Mouse (Mus musculus) bone marrow macrophage, adult 2 months (primary cell): ENCODE data around the gene Cipc. TPM values are rescaled to one million over a fixed set of nuclear protein-coding genes. Genes with fewer than 3 reads are reported as not detected.

Experiments
- H3K27ac ChIP-seq: 2 replicates; pipeline ENCODE4 v1.5.1; 2012; ENCODE audit warnings: low read depth, low read length; ENCODE audit not compliant: insufficient read depth
- H3K4me1 ChIP-seq: 2 replicates; pipeline ENCODE4 v1.6.1; 2012; ENCODE audit warnings: low read length; ENCODE audit not compliant: control insufficient read depth, insufficient read depth
- H3K4me3 ChIP-seq: 2 replicates; pipeline ENCODE4 v1.5.1; 2012; ENCODE audit warnings: mild to moderate bottlenecking, low read length, moderate library complexity; ENCODE audit not compliant: insufficient read depth
- CTCF ChIP-seq: IDR thresholded peaks from 2 replicates; pipeline ENCODE4 v1.5.1; 2012; ENCODE audit warnings: low read depth, mild to moderate bottlenecking, low read length, moderate library complexity
- POLR2A ChIP-seq: IDR thresholded peaks from 2 replicates; pipeline ENCODE4 v1.6.1; 2012; ENCODE audit warnings: mild to moderate bottlenecking, low read depth, low read length, borderline replicate concordance
- polyA plus RNA-seq: library from polyadenylated mRNA; stranded (reverse); fragments of >200 nt; gene quantifications from 2 replicates; pipeline ENCODE4 v1.2.4, GENCODE M21; 2012; ENCODE audit not compliant: missing spikeins, insufficient read depth, insufficient read length

Gene Cipc
- polyA plus RNA-seq, 1 experiment = 23.0 TPM

DNA sequence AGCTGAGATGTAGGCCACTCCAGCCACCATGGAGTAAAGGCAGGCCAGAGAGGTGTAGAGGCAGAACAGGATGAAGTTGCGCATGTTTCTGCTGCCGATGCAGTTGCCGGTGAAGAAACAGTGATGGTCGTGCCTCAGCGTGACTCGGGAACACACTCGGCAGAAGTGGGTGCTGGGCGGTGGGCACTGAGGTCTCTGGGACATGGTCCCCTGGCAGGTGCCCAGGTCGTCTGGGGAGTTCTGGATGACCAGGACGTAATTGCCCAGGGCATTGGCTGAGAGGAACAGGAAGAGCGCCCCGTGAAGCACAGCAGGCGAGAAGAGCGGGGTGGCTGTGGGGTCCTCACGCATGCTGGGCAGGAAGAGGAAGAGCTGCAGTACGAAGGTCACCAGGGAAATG, 41.4 kb downstream of the Cipc start:
- Histone ChIP-seq H3K27ac (no peak overlapping the region), H3K4me3 (no peak overlapping the region), H3K4me1 (no peaks in the 10 kb centered on the region)
- TF ChIP-seq POLR2A (no peak), CTCF (no peak)

- no peak overlapping the region for H3K4me3 ChIP-seq
- TF ChIP-seq POLR2A = no peak
- no peaks in the 10 kb centered on the region for H3K4me1 ChIP-seq
- H3K27ac ChIP-seq = no peak overlapping the region
Observed at GRCm38 (mm10) chr12:86989378-86989777, 42.5 kb downstream of the Cipc start.

DNA sequence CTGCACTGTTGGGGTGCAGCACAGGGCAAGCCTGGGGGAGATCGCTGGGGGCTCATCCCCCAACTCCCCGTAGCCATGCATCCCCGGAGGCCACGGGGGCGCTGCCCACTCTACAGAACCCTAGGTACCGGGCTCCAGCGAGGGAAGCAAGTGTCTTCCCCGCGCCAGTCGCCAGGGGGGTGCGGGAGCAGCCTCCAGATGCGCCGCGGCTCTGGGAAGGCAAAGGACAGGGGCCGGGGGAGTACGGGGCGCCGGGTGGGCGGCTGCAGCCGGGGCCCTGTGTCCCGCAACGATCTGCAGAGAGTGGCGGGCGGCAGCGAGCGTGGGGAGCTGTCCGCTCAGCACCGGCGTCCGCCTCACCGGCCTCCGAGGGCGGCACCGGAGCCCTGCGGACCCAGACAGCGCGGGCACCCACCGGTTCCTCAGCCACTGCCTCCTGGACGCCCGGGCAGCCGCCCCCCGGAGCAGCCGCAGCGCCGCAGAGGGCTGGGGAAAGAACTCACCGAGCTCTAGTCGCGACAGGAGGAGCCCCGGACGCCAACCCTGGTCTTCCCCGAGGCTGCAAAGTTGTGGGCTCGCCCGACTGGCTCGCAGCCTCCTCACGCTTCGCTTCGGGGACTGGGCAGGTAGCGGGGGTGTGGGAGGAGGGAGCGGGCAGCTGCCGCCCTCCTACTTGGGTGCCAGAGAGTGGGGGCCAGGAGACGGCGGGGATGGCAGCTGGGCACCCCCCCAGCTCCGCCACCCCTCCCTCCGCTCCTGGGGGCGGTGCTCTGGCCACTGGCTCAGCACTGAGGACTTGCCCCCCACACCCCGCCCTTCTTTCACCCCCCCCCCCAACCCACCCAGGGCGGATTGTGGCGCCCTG, 43.3 kb downstream of the Cipc start, which contains the start of gene Zdhhc22:
TSS of gene Zdhhc22 (minus strand) at position 541 of the 865 bp plus-strand sequence.
- Histone ChIP-seq H3K4me1 (no peaks in the 10 kb centered on the region), H3K4me3 (no peak within 1 kb of the TSS), H3K27ac (no peak within 1 kb of the TSS)
- TF ChIP-seq POLR2A = no peak
- TF ChIP-seq CTCF = no peak

GRCm38 (mm10) chr12:86990755-86991110, 43.9 kb downstream of the Cipc start:
- no peak overlapping the region for H3K4me3 ChIP-seq
- no peak for TF ChIP-seq POLR2A
- TF ChIP-seq CTCF = no peak
- no peaks in the 10 kb centered on the region for H3K4me1 ChIP-seq
- no peak overlapping the region for H3K27ac ChIP-seq

DNA sequence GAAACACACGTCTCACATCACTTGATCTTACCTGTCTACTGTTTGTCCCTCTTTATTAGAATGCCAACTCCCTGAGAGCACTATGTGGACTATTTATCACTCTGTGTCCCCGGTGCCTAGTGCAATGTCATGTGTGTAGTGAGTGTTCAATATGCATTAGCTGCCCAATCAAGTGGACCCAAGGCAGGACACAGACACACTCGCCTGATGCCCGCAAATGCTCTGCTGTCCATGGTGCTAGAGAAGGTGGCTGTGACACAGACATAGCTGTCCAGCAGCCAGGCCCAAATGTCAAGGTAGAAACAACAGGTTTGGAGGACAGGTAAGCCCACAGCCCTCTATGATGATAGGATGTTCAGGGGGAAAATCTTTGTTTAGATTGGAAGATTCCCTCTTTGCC, 47.3 kb downstream of the Cipc start:
- H3K27ac ChIP-seq = no peak overlapping the region
- TF ChIP-seq CTCF = no peak
- TF ChIP-seq POLR2A = no peak
- H3K4me1 ChIP-seq = no peaks in the 10 kb centered on the region
- H3K4me3 ChIP-seq = no peak overlapping the region

DNA sequence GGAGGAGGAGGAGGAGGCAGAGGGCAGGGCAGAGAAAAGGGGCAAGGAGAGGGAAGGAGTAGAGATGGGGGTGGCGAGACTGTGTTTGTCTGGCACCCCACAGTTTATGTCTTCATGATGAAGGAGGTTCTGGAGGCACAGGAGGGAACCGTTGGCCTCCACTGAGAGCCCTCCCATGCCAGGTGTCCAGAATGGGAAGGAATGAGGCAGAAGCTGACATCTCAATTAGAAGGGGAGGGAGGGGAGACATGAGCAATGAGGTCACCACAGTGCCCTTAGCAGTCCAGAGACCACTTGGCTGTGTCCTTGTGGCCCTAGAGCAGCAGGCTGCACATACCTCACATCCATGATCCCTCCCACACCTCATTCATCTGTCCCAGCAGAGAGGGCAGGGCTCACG, 47.9 kb downstream of the Cipc start:
- Histone ChIP-seq H3K4me1 (no peaks in the 10 kb centered on the region), H3K27ac (no peak overlapping the region), H3K4me3 (no peak overlapping the region)
- no peak for TF ChIP-seq CTCF
- TF ChIP-seq POLR2A = no peak

DNA sequence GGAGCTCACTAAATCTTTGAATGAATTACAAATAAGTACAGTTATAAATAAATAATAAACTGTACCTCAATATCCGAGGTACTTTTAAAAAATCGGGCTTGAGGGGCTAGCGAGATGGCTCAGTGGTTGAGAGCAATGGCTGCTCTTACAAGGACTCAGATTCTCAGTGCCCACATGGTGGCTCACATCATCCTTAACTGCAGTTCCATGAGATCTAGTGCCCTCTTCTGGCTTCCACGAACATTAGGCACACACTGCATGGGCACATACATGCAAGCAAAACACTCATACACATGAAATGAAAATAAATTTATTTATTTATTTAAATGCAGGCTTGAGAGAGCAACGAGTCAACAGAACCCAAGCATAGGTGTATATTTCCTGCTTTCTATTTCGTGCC, 49.1 kb downstream of the Cipc start:
- no peak overlapping the region for H3K4me3 ChIP-seq
- H3K4me1 ChIP-seq = no peaks in the 10 kb centered on the region
- no peak overlapping the region for H3K27ac ChIP-seq
- TF ChIP-seq CTCF (no peak), POLR2A (no peak)

DNA sequence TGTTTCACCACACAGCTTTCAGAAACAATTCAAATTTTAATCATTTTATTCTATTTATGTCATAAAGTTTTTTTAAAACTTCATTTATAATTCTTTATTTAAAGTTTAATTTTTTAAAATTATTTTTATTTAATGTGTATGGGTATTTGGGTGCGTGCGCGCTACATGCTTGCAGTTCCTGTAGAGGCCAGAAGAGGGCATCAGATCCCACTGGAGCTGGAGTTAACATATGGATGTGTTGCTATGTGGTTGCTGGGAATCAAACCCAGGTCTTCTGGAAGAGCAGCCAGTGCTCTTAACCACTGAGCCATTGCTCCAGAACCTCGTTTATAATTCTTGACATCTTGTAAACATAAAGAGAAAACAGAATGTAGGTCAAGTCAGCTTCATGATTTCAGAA, 51.9 kb downstream of the Cipc start:
- H3K27ac ChIP-seq = no peak overlapping the region
- no peaks in the 10 kb centered on the region for H3K4me1 ChIP-seq
- no peak overlapping the region for H3K4me3 ChIP-seq
- TF ChIP-seq POLR2A (no peak), CTCF (peak; percentile 13; the same call in 1 of the 2 replicates)

DNA sequence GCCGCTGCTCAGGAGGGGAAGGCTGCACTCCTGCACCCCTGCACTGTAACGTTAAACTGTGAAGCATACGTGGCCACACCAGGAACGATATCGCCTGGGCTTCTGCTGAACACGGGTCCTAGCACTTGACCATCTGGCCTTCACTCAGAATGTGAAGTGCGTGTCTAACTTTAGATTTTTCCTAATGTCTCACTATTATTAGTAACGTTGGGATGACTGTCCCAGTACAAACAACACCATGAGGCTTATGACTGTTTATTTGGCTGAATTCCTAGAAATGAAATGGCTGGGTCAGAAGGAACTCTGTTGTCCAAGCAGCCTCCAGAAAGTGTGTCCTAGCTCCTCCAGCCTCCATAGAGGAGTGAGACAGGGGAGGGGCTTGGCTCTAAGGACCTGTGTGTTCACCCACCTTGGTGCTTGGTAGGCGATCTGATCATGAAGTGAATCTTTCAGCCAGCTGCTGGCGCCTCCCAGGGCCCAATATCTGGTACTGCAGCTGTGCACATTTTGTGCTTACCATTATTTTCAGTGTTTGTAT, 52.5 kb downstream of the Cipc start:
- no peak overlapping the region for H3K4me3 ChIP-seq

GRCm38 (mm10) chr12:87000151-87000839, 53.5 kb downstream of the Cipc start:
- Histone ChIP-seq H3K27ac (no peak overlapping the region), H3K4me3 (no peak overlapping the region), H3K4me1 (no peaks in the 10 kb centered on the region)
- TF ChIP-seq POLR2A = no peak
- no peak for TF ChIP-seq CTCF

More for the DNA sequence above, 52.5 kb downstream of the Cipc start:
- TF ChIP-seq CTCF = no peak
- TF ChIP-seq POLR2A = no peak
- no peaks in the 10 kb centered on the region for H3K4me1 ChIP-seq
- H3K27ac ChIP-seq = no peak overlapping the region

- Histone ChIP-seq H3K4me1 (no peaks in the 10 kb centered on the region), H3K4me3 (no peak overlapping the region), H3K27ac (no peak overlapping the region)
- no peak for TF ChIP-seq POLR2A
- peak; percentile 5; the same call in 1 of the 2 replicates for TF ChIP-seq CTCF
Observed at GRCm38 (mm10) chr12:87000840-87001176, 54.0 kb downstream of the Cipc start.
